Mouse (Mus musculus) stomach, postnatal 0 days (tissue): ENCODE results near the gene Dpp7.
A peak's percentile ranks its signal among the peaks of the same experiment; 100 is the strongest.

Experiments used
- CTCF ChIP-seq: IDR thresholded peaks from 2 replicates; pipeline ENCODE4 v1.5.1; 2016; ENCODE audit warnings: antibody characterized with exemption, low read depth, mild to moderate bottlenecking, moderate library complexity
- EP300 ChIP-seq: optimal IDR thresholded peaks from 2 replicates; pipeline ENCODE3; 2016; ENCODE audit warnings: antibody characterized with exemption

DNA sequence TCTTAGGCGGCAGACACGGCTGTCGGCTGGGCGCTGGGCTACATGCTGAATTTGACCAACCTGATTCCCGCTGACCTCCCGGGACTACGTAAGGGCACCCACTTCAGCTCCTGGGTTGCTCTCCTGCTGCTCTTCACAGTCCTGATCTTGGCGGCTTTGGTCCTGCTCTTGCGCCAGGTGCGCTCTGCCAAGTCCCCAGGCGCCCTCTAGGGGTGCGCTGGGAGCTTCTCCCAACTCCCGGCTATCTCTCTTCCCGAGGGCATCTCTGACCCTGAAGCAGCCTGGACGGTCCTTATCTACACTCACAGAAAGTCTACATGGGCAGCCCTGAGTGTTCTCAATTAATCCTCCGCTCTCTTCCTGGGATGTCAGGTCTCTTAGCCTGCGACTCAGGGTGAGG is 44.6 kb upstream of the Dpp7 start:
- TF ChIP-seq CTCF (peak; percentile 79), EP300 (no peak)
